Mouse (Mus musculus) liver, adult 2 months (tissue): ENCODE results near the gene Cpa2. TPM values are rescaled to one million over a fixed set of nuclear protein-coding genes. Genes with fewer than 3 reads are reported as not detected.

Source experiments
- DNase-seq: peaks from one replicate; pipeline ENCODE4 v3.0.0-alpha.2; 2011; ENCODE audit warnings: low read depth, low spot score; ENCODE audit errors: extremely low read depth
- H3K27ac ChIP-seq: fragments of 200-500 bp; replicated peaks from 2 replicates; pipeline ENCODE4 v1.5.1; 2012; ENCODE audit warnings: low read depth, mild to moderate bottlenecking, control low read depth, inconsistent platforms, low read length; ENCODE audit not compliant: insufficient read depth
- H3K27me3 ChIP-seq: fragments of 200-500 bp; 2 replicates; pipeline ENCODE4 v1.6.1; 2012; ENCODE audit warnings: mild to moderate bottlenecking, moderate library complexity, low read length, inconsistent platforms; ENCODE audit not compliant: control insufficient read depth, insufficient read depth
- H3K36me3 ChIP-seq: fragments of 200-500 bp; 2 replicates; pipeline ENCODE4 v1.6.1; 2012; ENCODE audit warnings: low read length, inconsistent platforms; ENCODE audit not compliant: control insufficient read depth, insufficient read depth
- H3K4me1 ChIP-seq: fragments of 200-500 bp; 2 replicates; pipeline ENCODE4 v1.6.1; 2011; ENCODE audit warnings: low read length; ENCODE audit not compliant: control insufficient read depth, insufficient read depth
- H3K4me3 ChIP-seq: fragments of 200-500 bp; 2 replicates; pipeline ENCODE4 v1.5.1; 2011; ENCODE audit warnings: low read depth, mild to moderate bottlenecking, control low read depth, low read length, moderate library complexity; ENCODE audit not compliant: insufficient read depth
- H3K79me2 ChIP-seq: fragments of 200-500 bp; 2 replicates; pipeline ENCODE4 v1.6.1; 2012; ENCODE audit warnings: inconsistent platforms, mild to moderate bottlenecking, low read length, moderate library complexity; ENCODE audit not compliant: control insufficient read depth, insufficient read depth
- H3K9ac ChIP-seq: fragments of 200-500 bp; 2 replicates; pipeline ENCODE4 v1.6.1; 2012; ENCODE audit warnings: low read depth, mild to moderate bottlenecking, control low read depth, inconsistent platforms, low read length
- CTCF ChIP-seq: fragments of 200-500 bp; IDR thresholded peaks from 2 replicates; pipeline ENCODE4 v1.5.1; 2011; ENCODE audit warnings: low read depth, low read length, control low read depth
- POLR2A ChIP-seq: fragments of 200-500 bp; IDR thresholded peaks from 2 replicates; pipeline ENCODE4 v1.6.1; 2011; ENCODE audit warnings: low read length, control low read depth; ENCODE audit not compliant: insufficient read depth; ENCODE audit errors: extremely low read depth
- WGBS: fragments of 180-500 bp; shearing (Covaris S2); methylation state at CpG from one replicate; pipeline ENCODE4 v1.1.7; 2018; 5-methylcytosine and 5-hydroxymethylcytosine counted together
- polyA plus RNA-seq: library from polyadenylated mRNA; depleted of rRNA; stranded (reverse); fragments of >200 nt; gene quantifications from 2 replicates; pipeline ENCODE4 v1.2.3, GENCODE M21; 2012
- total RNA-seq: library from RNA; depleted of rRNA; stranded (reverse); fragments of >200 nt; gene quantifications from 2 replicates; pipeline ENCODE4 v1.2.3, GENCODE M21; 2014

The Cpa2 gene
- total and polyA plus RNA-seq, 2 experiments = 32.6 TPM; not detected in 1

- no peaks in the 10 kb centered on the region for H3K79me2 ChIP-seq
- H3K27me3 ChIP-seq = no peaks in the 10 kb centered on the region
- no peaks in the 10 kb centered on the region for H3K4me1 ChIP-seq
- TF ChIP-seq CTCF (peak; percentile 89), POLR2A (no peak)
- no peak overlapping the region for H3K27ac ChIP-seq
- peak; percentile 53 for DNase-seq
- WGBS = 23% methylated on average over 3 of the region's 3 CpGs
- no peaks in the 10 kb centered on the region for H3K36me3 ChIP-seq
- no peak overlapping the region for H3K9ac ChIP-seq
- no peak overlapping the region for H3K4me3 ChIP-seq
Observed at GRCm38 (mm10) chr6:30535340-30535739, 6.0 kb upstream of the Cpa2 start.

- 70% methylated on average over 10 of the region's 10 CpGs for WGBS
- no peak for DNase-seq
- no peak for TF ChIP-seq POLR2A
- no peak for TF ChIP-seq CTCF
Observed at GRCm38 (mm10) chr6:30538240-30538639, 3.1 kb upstream of the Cpa2 start.

GRCm38 (mm10) chr6:30538800-30539199, 2.6 kb upstream of the Cpa2 start:
- DNase-seq = no peak
- 87% methylated on average over 5 of the region's 5 CpGs for WGBS
- no peaks in the 10 kb centered on the region for H3K4me1 ChIP-seq
- no peak overlapping the region for H3K27ac ChIP-seq
- H3K9ac ChIP-seq = no peak overlapping the region
- TF ChIP-seq POLR2A = no peak
- TF ChIP-seq CTCF = no peak
- H3K27me3 ChIP-seq = no peaks in the 10 kb centered on the region
- H3K4me3 ChIP-seq = no peak overlapping the region
- no peaks in the 10 kb centered on the region for H3K79me2 ChIP-seq
- no peaks in the 10 kb centered on the region for H3K36me3 ChIP-seq

More at GRCm38 (mm10) chr6:30538240-30538639, 3.1 kb upstream of the Cpa2 start:
- no peaks in the 10 kb centered on the region for H3K79me2 ChIP-seq
- H3K27ac ChIP-seq = no peak overlapping the region
- no peaks in the 10 kb centered on the region for H3K36me3 ChIP-seq
- no peak overlapping the region for H3K9ac ChIP-seq
- H3K27me3 ChIP-seq = no peaks in the 10 kb centered on the region
- H3K4me3 ChIP-seq = no peak overlapping the region
- no peaks in the 10 kb centered on the region for H3K4me1 ChIP-seq

- Histone ChIP-seq H3K36me3 (no peaks in the 10 kb centered on the region), H3K79me2 (no peaks in the 10 kb centered on the region), H3K27ac (no peak overlapping the region), H3K27me3 (no peaks in the 10 kb centered on the region), H3K4me1 (no peaks in the 10 kb centered on the region), H3K9ac (no peak overlapping the region), H3K4me3 (no peak overlapping the region)
- no peak for DNase-seq
- TF ChIP-seq CTCF (no peak), POLR2A (no peak)
- 75% methylated on average over 6 of the region's 6 CpGs for WGBS
Observed at GRCm38 (mm10) chr6:30542277-30542676, 895 bp downstream of the Cpa2 start.

- TF ChIP-seq POLR2A (no peak), CTCF (no peak)
- Histone ChIP-seq H3K4me3 (no peak overlapping the region), H3K4me1 (peaks cover 2% of the 10 kb centered on the region; the same call in 1 of the 2 replicates), H3K36me3 (no peaks in the 10 kb centered on the region), H3K27ac (no peak overlapping the region), H3K79me2 (no peaks in the 10 kb centered on the region), H3K9ac (no peak overlapping the region), H3K27me3 (no peaks in the 10 kb centered on the region)
- DNase-seq = no peak
- WGBS = 84% methylated on average over 12 of the region's 12 CpGs
Observed at GRCm38 (mm10) chr6:30543077-30543476, 1.7 kb downstream of the Cpa2 start.

GRCm38 (mm10) chr6:30543851-30544250, 2.5 kb downstream of the Cpa2 start:
- Histone ChIP-seq H3K4me3 (no peak overlapping the region), H3K27me3 (no peaks in the 10 kb centered on the region), H3K79me2 (no peaks in the 10 kb centered on the region), H3K4me1 (peaks cover 2% of the 10 kb centered on the region; the same call in 1 of the 2 replicates), H3K27ac (no peak overlapping the region), H3K9ac (no peak overlapping the region), H3K36me3 (no peaks in the 10 kb centered on the region)
- no peak for DNase-seq
- WGBS = 67% methylated on average over 8 of the region's 8 CpGs
- no peak for TF ChIP-seq CTCF
- TF ChIP-seq POLR2A = no peak
